Mouse (Mus musculus) embryonic stem cell, embryonic (primary cell): ENCODE measurements around the gene Afap1l2.

Source experiments
- CTCF ChIA-PET, 4 experiments: fragments of 300-600 bp in 2 of 4; fragments of 350-600 bp in 2 of 4; sonication (Branson Sonifier 250); formaldehyde crosslinking; loops; one replicate each; lab custom pipeline; 2022; ENCODE audit warnings: inconsistent platforms in 2 of 4; lab: Charles Lee
- POLR2A ChIA-PET, 4 experiments: fragments of 300-600 bp in 2 of 4; fragments of 350-600 bp in 2 of 4; sonication (Branson Sonifier 250); formaldehyde crosslinking; loops; one replicate each; lab custom pipeline; 2022; ENCODE audit warnings: antibody characterized with exemption in 4 of 4, inconsistent platforms in 1 of 4; lab: Charles Lee

The Afap1l2 gene

DNA sequence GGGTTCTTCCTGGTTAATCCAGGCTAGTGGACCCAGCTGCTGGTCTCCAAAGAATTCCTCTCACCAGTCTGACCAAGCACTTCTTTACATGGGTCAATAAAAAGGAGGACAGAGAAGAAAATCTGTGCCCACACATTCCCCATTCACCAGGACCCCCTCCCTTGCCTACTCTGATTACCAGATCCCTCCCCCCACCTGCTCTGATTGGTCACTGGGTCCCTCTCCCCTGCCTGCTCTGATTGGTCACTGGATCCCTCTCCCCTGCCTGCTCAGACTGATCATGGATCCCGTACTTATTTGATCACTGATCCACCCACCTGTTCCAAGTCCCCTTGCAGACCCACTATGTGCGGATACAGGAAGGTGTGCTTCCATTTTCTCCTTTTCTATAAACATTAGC is 116.6 kb downstream of the Afap1l2 start:
- ChIA-PET CTCF (interaction anchor here in 2 of 4 experiments (0.8 to 1.0 kb wide), 2 partner anchors 438 to 522 kb away, joined by 3 to 5 read pairs; no protein-coding TSS in a partner anchor), POLR2A (no interaction called here)

DNA sequence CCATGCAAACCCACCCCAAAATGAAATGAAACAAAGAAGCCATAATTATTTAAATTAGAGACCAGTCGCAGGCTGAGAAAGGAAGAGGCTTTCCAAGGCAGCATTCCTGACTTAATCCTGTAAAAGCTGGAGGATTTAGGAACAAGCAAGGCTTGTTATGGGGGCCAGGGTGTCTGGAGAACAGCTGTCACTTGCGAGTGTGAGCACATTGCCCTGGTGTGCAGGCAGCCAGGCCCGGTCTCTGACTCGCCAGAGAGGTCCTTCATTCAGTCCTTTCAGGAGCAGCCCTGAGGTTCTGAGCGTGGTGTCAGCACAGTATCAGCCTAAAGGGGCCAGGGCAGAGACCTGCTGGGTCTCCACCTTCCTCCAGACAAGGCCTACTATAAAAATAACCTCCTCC is 119.4 kb downstream of the Afap1l2 start:
- POLR2A ChIA-PET: no interaction called here
- CTCF ChIA-PET: no interaction called here

DNA sequence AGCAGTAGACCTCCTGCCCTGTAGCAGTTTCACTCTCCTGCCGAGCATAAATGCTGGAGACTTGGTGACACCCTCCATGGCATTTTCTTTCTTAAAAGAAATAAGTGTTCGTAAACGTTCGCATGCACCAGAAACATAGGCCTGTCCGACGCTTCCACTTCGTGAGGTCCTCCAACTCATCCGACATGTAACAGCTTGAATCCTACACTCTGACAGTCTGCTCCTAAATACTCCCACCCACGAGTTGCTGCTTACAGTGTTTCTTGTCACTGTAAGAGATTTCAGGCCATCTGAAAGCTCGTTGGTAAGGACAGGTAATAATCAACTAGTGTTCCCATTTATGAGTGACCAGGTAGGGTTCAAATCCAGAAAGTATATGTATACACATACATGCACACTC is 120.1 kb downstream of the Afap1l2 start:
- ChIA-PET POLR2A (no interaction called here), CTCF (no interaction called here)

DNA sequence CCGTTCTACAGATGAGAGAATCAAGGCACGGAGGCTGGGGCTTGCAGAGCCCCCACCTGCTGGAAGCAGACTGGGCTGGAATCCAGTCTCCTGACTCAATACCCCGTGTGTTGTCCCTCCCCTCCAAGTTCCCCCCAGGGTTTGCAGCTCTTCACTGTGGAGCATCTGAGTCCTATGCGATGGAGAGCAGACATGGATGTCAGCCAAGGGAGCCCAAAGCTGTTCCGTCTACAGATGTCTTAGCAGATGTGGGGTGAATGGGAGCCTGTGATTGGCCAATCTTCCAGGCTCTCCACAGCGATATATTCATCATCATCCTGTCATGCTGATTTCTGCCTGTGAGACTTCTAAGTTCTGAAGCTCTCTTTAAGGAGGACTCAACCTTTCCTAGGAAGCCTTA is 130.7 kb downstream of the Afap1l2 start:
- ChIA-PET CTCF (interaction anchor here in 1 of 4 experiments (0.5 kb wide), 1 partner anchor 316 kb away, joined by 7 read pairs; no protein-coding TSS in a partner anchor), POLR2A (interaction anchor here in 1 of 4 experiments (0.6 to 0.8 kb wide), 2 partner anchors 11 to 375 kb away, joined by 3 to 4 read pairs; no protein-coding TSS in a partner anchor)

DNA sequence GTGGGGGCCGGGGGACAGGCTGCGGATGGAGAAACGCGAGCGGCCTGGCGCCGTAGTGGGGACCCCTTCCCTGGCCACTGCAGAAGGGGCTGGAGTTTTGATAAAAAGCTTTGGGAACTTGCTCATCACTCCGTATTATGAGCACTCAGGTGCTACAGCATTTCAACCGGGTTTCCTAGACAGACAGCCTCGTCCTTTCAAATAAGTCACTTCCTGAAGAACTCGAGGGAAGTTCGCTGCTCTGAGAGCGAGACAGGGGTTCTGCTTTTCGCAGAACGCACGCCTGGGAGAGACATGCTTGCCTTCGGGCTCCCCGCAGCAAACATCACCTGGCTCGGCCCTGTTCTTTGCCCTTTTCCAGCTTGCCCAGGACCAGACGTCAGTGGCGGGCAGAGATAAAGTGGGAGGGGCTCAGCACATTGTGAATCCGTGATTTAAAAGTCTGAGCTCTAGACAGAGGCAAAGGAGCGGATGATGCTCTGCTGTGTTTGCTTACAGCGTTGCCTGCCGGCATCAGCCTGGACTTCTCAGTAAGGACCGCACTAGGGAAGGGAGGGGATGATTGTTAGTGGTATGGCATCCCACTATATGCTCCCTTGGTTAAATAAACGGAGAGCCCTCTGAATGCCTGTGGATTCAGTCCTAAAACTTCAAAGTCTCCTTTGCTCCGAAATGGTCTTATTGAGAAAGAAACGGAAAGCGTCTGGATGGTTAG is 133.3 kb downstream of the Afap1l2 start:
- ChIA-PET POLR2A (interaction anchor here in 3 of 4 experiments (0.6 to 1.0 kb wide), 3 partner anchors 9 to 483 kb away, joined by 3 to 6 read pairs (median 4); partner anchors contain the start of gene Ccdc186 (in 1 of the 3)), CTCF (no interaction called here)

DNA sequence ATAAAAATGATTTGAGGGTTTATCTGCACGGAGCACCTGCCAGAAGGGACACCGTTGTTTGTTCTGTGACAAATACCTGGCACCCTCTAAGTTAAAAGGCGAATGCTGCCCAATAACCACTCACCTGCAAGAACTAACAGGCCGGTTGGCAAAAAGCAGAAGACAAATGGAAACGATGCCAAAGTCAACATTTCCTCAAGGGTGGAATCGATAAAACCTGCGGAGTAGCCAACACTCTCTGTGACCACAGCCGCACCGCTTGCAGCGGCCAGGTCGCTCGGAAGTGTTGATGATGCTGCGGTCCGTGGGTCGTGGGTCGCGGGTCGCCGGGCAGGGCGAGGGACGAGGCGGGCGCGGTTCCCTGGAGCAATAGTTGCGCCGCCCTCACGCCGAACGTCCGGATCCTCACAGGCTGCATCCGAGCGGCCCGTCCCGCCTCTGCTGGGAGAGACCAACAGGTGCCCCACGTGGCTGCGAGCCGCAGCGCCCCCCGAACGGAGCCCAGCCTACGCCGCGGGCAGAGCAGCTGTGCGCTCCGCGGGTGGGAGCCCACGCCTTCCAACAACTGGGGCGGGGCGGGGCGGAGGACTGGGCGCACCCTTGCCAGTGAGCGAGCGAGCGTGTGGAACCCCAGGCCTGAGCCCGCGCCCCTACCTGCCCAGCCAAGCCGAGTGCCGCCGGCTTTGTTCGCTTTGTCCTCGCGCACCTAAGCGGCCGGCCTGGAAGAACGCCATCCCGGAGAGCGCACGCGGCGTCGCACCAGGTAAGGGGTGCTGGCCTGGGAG is 134.0 kb downstream of the Afap1l2 start, which contains the start of gene Vwa2:
Vwa2 (plus strand) TSS at position 434 of the 785 bp plus-strand sequence.
- ChIA-PET CTCF (no interaction called here), POLR2A (no interaction called here)

DNA sequence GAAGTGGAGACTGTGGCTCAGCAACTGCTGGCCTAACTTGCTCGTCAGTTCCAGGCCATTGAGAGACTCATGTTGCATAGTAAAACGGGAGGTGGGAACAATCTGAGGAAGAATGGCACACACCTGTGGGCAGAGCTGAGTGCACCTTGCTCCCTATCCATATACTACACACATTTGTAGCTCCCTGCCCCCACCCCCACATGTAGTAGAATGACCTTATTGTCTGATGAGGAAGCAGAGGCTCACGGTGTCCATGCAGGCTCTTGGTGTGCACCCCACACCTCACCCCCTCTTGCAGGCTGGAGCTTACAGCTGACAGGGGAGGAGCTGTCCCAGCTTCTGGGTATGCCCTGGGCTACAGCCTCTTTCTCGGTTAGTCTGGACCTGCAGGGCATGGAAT is 140.3 kb downstream of the Afap1l2 start:
- CTCF ChIA-PET: no interaction called here
- POLR2A ChIA-PET: interaction anchor here in 1 of 4 experiments (0.7 kb wide), 1 partner anchor 12 kb away, joined by 3 read pairs; no protein-coding TSS in a partner anchor
